Comparison of ENCODE assay signal across 8 mouse cellular contexts in genomic region chr19:42147170-42147768, GRCm38 (mm10). TPM values are rescaled to one million over a fixed set of nuclear protein-coding genes. Genes with fewer than 3 reads are reported as not detected.
DNase-seq lines count a peak whose midpoint lies in the region; ATAC-seq and TF ChIP-seq lines count a peak whose summit lies in the region.

Marveld1 (plus strand) TSS chr19:42147400.

- 1% methylated on average over 44 of the region's 57 CpGs for WGBS in embryonic facial prominence, embryonic 13.5 days
- 0% methylated on average over 31 of the region's 57 CpGs for WGBS in heart, embryonic 10.5 days
- WGBS in lung, adult 2 months: 0% methylated on average over 41 of the region's 57 CpGs
- WGBS in neural tube, embryonic 15.5 days: under 1% methylated on average over 28 of the region's 57 CpGs

- H3K36me3 ChIP-seq in embryonic facial prominence, embryonic 13.5 days: peaks cover 13% of the 10 kb centered on the region
- H3K36me3 ChIP-seq in heart, embryonic 10.5 days: peaks cover 3% of the 10 kb centered on the region; the same call in 1 of the 2 replicates
- H3K36me3 ChIP-seq in neural tube, embryonic 15.5 days: no peaks in the 10 kb centered on the region; the same call in 1 of the 2 replicates

- peak; percentile 96 for TF ChIP-seq POLR2A in lung, adult 2 months (IDR thresholded peaks at IDR 0.05; ENCODE audit: borderline replicate concordance, extremely low read depth, low read depth, low read length)

- no peak for TF ChIP-seq CTCF in lung, adult 2 months (IDR thresholded peaks at IDR 0.05; ENCODE audit: insufficient read depth, low read length)

- peak; percentile 62; the same call in 1 of the 2 replicates for ATAC-seq in embryonic facial prominence, embryonic 13.5 days (ENCODE audit: insufficient number of reproducible peaks, insufficient read depth, low FRiP score, low TSS enrichment, low read depth)
- peak; percentile 51 for ATAC-seq in neural tube, embryonic 15.5 days (ENCODE audit: low FRiP score)

- H3K9ac ChIP-seq in embryonic facial prominence, embryonic 13.5 days: peak within 1 kb of the TSS; percentile 95
- peak within 1 kb of the TSS; percentile 73 for H3K9ac ChIP-seq in neural tube, embryonic 15.5 days (replicated peaks)

- peak; percentile 35 to 43 for DNase-seq in spleen, adult 18-20 months
- DNase-seq in spleen, adult 12 weeks (ENCODE audit: low spot score): no peak
- DNase-seq in heart, embryonic 10.5 days (ENCODE audit: low spot score): peak; percentile 84
- peak; percentile 73 to 80 for DNase-seq in kidney, adult 8-10 months
- DNase-seq in lung, adult 2 months: peak; percentile 82
- peak; percentile 70 for DNase-seq in thymus, postnatal 4 days

- peak within 1 kb of the TSS; percentile 95 for H3K27ac ChIP-seq in embryonic facial prominence, embryonic 13.5 days
- H3K27ac ChIP-seq in heart, embryonic 10.5 days: peak within 1 kb of the TSS; percentile 93
- H3K27ac ChIP-seq in neural tube, embryonic 15.5 days (replicated peaks): peak within 1 kb of the TSS; percentile 73

- H3K9me3 ChIP-seq in embryonic facial prominence, embryonic 13.5 days: no peaks in the 10 kb centered on the region
- H3K9me3 ChIP-seq in heart, embryonic 10.5 days: no peaks in the 10 kb centered on the region
- H3K9me3 ChIP-seq in neural tube, embryonic 15.5 days (replicated peaks): no peaks in the 10 kb centered on the region

- peak within 1 kb of the TSS; percentile 84 for H3K4me3 ChIP-seq in embryonic facial prominence, embryonic 13.5 days
- peak within 1 kb of the TSS; percentile 80 for H3K4me3 ChIP-seq in heart, embryonic 10.5 days
- H3K4me3 ChIP-seq in lung, adult 2 months (replicated peaks; ENCODE audit: extremely low read depth, low read depth, low read length): peak within 1 kb of the TSS; percentile 78
- peak within 1 kb of the TSS; percentile 58 for H3K4me3 ChIP-seq in neural tube, embryonic 15.5 days (replicated peaks)

- H3K4me2 ChIP-seq in embryonic facial prominence, embryonic 13.5 days: peak within 1 kb of the TSS; percentile 60
- peak within 1 kb of the TSS; percentile 84 for H3K4me2 ChIP-seq in neural tube, embryonic 15.5 days

- H3K27me3 ChIP-seq in embryonic facial prominence, embryonic 13.5 days: no peaks in the 10 kb centered on the region
- peaks cover 4% of the 10 kb centered on the region; the same call in 1 of the 2 replicates for H3K27me3 ChIP-seq in heart, embryonic 10.5 days (ENCODE audit: insufficient read depth, poor library complexity, severe bottlenecking)
- H3K27me3 ChIP-seq in neural tube, embryonic 15.5 days (replicated peaks): peaks cover 20% of the 10 kb centered on the region

- H3K4me1 ChIP-seq in embryonic facial prominence, embryonic 13.5 days: peaks cover 54% of the 10 kb centered on the region
- H3K4me1 ChIP-seq in heart, embryonic 10.5 days: peaks cover 46% of the 10 kb centered on the region
- peaks cover 33% of the 10 kb centered on the region for H3K4me1 ChIP-seq in lung, adult 2 months (ENCODE audit: control insufficient read depth, insufficient read depth, low read length)
- H3K4me1 ChIP-seq in neural tube, embryonic 15.5 days: peaks cover 38% of the 10 kb centered on the region

RNA-seq across cellular contexts. Expression of gene Marveld1, which starts in this region (rescaled TPM):
- polyA plus RNA-seq in embryonic facial prominence, embryonic 13.5 days (2015; fragmentation: Nextera tagmentation; extraction: Ambion mirVana): 11.6 and 13.3 TPM in 2 replicates
- polyA plus RNA-seq in heart, embryonic 10.5 days (2016; fragmentation: Nextera tagmentation; extraction: Ambion mirVana): 6.5 and 8.1 TPM in 2 replicates
- 215 and 250 TPM in 2 replicates for polyA plus RNA-seq in lung, adult 2 months (2012; rRNA removed)
- polyA plus RNA-seq in neural tube, embryonic 15.5 days (2015; fragmentation: Nextera tagmentation; extraction: Ambion mirVana): 3.6 and 4.0 TPM in 2 replicates

Comparison
In these comparisons a context has a peak if more than half of its experiments do, and no peak if none do; other contexts are left out.
1. RNA of gene Marveld1 (polyA plus RNA-seq): 215 to 250 TPM in lung, adult 2 months; 11.6 to 13.3 TPM in embryonic facial prominence, embryonic 13.5 days, 6.5 to 8.1 TPM in heart, embryonic 10.5 days and 3.6 to 4.0 TPM in neural tube, embryonic 15.5 days; every median in the first group is over 10 times any median in the second.
2. Peak in every context shown above with its lines, with median percentiles within 50 percentile points of each other: H3K27ac ChIP-seq and H3K4me3 ChIP-seq.